Mouse (Mus musculus) T-helper 1 cell (primary cell): Measurements from ENCODE around the gene Fam81b.

Experiments used
- in situ Hi-C: fragments of 300-600 bp; cut with MboI, MseI; formaldehyde crosslinking; loops from one replicate; pipeline ENCODE4 v1.15.1; 2025; ENCODE audit warnings: high pct_unique_total_duplicates

The Fam81b gene

GRCm38 (mm10) chr13:76190273-76190672 lies 114.6 kb downstream of the Fam81b start:
- in situ Hi-C loops, result no loop called here

GRCm38 (mm10) chr13:76189190-76189589 lies 115.7 kb downstream of the Fam81b start:
- in situ Hi-C loops, result no loop called here

- in situ Hi-C loops, result no loop called here
Measured at GRCm38 (mm10) chr13:76187651-76188050, 117.2 kb downstream of the Fam81b start.

DNA sequence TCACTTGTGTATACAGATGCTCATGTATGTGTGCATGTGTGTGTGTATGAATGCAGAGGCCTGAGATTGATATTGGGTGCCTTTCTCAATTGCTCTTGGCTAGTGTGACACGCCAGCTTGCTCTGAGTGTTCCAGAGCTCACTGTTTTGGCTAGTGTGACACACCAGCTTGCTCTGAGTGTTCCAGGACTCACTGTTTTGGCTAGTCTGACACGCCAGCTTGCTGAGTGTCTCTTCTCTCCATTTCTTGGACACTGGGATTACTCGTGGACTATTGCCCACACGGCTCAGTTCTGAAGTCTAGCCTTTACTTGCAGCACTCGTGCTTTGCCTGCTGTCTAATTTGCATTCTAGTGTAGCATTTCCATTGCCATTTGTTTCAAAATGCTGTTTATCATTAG lies 126.2 kb downstream of the Fam81b start:
- in situ Hi-C loops, result no loop called here

DNA sequence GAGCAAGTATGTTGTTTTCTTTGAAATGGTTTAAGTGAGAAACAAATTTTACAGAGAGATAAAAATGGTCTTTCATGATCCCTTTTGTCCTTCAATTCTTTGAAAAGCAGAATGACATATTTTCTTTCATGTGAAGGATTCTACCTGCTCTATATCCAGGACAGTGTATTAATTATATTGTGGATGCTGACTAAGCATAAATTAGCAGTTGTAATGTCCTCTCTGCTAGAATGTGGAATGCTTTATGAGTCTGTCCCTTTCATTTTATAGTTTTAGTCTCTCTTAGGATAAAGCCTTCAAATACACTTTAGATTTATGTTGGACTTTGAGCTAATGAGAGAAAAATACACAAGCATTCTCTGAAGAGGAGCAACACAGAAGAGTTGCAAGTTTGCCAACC lies 130.6 kb downstream of the Fam81b start:
- in situ Hi-C loops, result no loop called here

DNA sequence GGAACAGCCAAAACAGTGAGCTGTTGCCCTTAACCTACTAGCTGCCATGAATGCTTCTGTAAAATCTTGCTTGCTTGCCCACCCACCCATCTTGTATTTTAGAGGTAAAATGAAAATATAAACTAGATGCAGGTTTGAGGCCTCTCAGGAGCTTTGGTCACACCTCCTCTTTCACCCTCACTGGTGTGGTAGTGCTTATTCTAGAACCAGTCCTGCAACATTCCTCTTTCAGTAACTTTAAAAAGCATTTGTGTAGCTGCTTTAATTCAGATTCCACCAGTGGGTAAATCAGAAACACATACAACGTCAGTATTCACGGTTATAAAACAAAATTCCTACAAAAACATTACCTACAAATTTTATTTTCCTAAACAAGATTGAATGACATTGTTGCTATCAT lies 144.3 kb downstream of the Fam81b start:
- in situ Hi-C loops, result no loop called here

GRCm38 (mm10) chr13:76157508-76157907 lies 147.4 kb downstream of the Fam81b start:
- in situ Hi-C loops, result no loop called here

- in situ Hi-C loops, result no loop called here
Measured at GRCm38 (mm10) chr13:76157099-76157498, 147.8 kb downstream of the Fam81b start.
